Mouse (Mus musculus): ENCODE results near the gene Adam17.

DNA sequence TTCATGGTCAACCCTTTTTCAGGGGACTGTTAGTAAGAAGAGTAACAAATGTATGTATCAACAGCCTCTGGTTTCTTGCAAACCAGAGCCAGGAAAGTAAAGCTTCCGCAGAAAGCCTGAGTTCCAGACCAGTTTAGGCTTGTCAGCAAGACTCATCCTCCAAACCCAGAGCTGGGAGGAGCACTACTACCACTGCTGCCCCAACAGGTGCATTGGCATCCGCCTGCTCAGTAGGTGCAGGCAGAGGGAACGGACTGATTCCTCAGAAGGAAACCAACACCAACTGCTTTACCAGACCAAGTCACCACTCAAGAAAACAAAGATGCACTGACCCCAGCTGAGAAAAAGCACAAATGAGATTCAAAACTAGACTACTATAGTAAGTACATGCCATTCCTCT lies 10.2 kb downstream of the Adam17 start:
- TF ChIP-seq CTCF (IDR thresholded peaks at IDR 0.05; ENCODE audit: low read depth, low read length) = no peak
- TF ChIP-seq POLR2A (IDR thresholded peaks at IDR 0.05; ENCODE audit: borderline replicate concordance, low read depth, low read length) = no peak
